Mouse (Mus musculus): Measurements from ENCODE around the gene Lama2. TPM values are rescaled to one million over a fixed set of nuclear protein-coding genes. Genes with fewer than 3 reads are reported as not detected.

Lama2 gene
- polyA plus RNA-seq, 1 experiment from 2014 or later = 9.4 TPM

- Histone ChIP-seq H3K4me1 (ENCODE audit: control insufficient read depth, insufficient read depth, low read length) (no peaks in the 10 kb centered on the region), H3K36me3 (ENCODE audit: control insufficient read depth, insufficient read depth, low read length) (no peaks in the 10 kb centered on the region), H3K27ac (ENCODE audit: low read depth, low read length) (no peak overlapping the region), H3K9ac (ENCODE audit: low read length) (no peak overlapping the region), H3K9me3 (ENCODE audit: control insufficient read depth, low read length) (no peaks in the 10 kb centered on the region), H3K4me2 (ENCODE audit: low read depth) (no peak overlapping the region), H3K27me3 (ENCODE audit: control insufficient read depth, insufficient read depth, low read length) (no peaks in the 10 kb centered on the region), H3K4me3 (ENCODE audit: low read depth, low read length) (no peak overlapping the region)
- WGBS = 74% methylated on average over 8 of the region's 8 CpGs
- peak; percentile 58 for ATAC-seq (ENCODE audit: insufficient read depth, low FRiP score, low TSS enrichment)
- no peak for DNase-seq (ENCODE audit: low spot score)
Observed at GRCm38 (mm10) chr10:27307444-27307843, 312.1 kb downstream of the Lama2 start.

DNA sequence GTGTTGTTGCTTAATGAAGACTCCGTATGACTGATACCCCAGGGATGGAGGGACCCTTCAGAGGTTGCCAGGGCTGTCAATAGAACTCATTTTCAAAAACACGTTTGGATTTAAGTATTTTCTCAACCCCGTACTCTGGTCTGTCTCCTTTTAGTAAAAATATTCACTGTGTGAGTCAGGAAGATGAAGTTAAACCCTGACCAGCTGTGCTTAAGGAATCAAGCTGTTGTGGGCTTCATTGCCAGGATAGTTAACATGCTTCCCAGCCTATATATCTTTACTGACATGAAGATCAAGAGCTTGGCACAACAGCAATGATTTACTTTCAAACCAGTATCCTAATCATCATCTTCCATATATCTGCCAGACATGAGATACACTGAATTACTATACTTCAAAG is 314.3 kb downstream of the Lama2 start:
- Histone ChIP-seq H3K4me2 (ENCODE audit: low read depth) (no peak overlapping the region), H3K9me3 (ENCODE audit: control insufficient read depth, low read length) (no peaks in the 10 kb centered on the region), H3K4me3 (ENCODE audit: low read depth, low read length) (no peak overlapping the region), H3K4me1 (ENCODE audit: control insufficient read depth, insufficient read depth, low read length) (no peaks in the 10 kb centered on the region), H3K36me3 (ENCODE audit: control insufficient read depth, insufficient read depth, low read length) (no peaks in the 10 kb centered on the region), H3K27me3 (ENCODE audit: control insufficient read depth, insufficient read depth, low read length) (no peaks in the 10 kb centered on the region), H3K27ac (ENCODE audit: low read depth, low read length) (no peak overlapping the region), H3K9ac (ENCODE audit: low read length) (no peak overlapping the region)
- DNase-seq (ENCODE audit: low spot score) = no peak
- WGBS = 65% methylated on average over 3 of the region's 3 CpGs
- no peak for ATAC-seq (ENCODE audit: insufficient read depth, low FRiP score, low TSS enrichment)

GRCm38 (mm10) chr10:27285098-27285860 is 334.3 kb downstream of the Lama2 start:
- Histone ChIP-seq H3K9me3 (ENCODE audit: control insufficient read depth, low read length) (no peaks in the 10 kb centered on the region), H3K27ac (ENCODE audit: low read depth, low read length) (no peak overlapping the region), H3K4me2 (ENCODE audit: low read depth) (no peak overlapping the region), H3K4me3 (ENCODE audit: low read depth, low read length) (no peak overlapping the region), H3K27me3 (ENCODE audit: control insufficient read depth, insufficient read depth, low read length) (no peaks in the 10 kb centered on the region), H3K9ac (ENCODE audit: low read length) (no peak overlapping the region), H3K4me1 (ENCODE audit: control insufficient read depth, insufficient read depth, low read length) (peaks cover 7% of the 10 kb centered on the region; the same call in 1 of the 2 replicates), H3K36me3 (ENCODE audit: control insufficient read depth, insufficient read depth, low read length) (no peaks in the 10 kb centered on the region)
- WGBS = 28% methylated on average over 10 of the region's 10 CpGs
- peak; percentile 53 for DNase-seq (ENCODE audit: low spot score)
- ATAC-seq (ENCODE audit: insufficient read depth, low FRiP score, low TSS enrichment) = peak; percentile 35

DNA sequence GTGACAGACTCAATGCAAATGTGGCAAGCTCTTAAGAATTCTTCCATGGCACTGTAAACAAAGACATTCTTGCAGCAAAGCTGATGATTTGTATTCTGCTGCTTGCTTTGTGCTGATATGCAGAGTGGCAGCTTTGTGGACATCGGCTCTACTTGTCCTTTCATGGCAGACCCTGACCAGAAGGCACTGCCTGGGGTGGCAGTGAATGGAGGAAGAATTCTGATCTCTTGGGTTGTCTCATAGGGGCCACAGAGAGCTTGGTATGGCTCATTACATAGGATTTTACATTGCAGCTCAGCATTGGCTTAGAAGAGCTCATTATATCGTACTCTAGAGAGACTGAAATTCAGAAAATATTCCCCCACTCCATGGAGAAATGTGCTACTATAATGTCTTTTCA is 352.1 kb downstream of the Lama2 start:
- H3K27me3 ChIP-seq (ENCODE audit: control insufficient read depth, insufficient read depth, low read length) = no peaks in the 10 kb centered on the region
- H3K9me3 ChIP-seq (ENCODE audit: control insufficient read depth, low read length) = no peaks in the 10 kb centered on the region
- ATAC-seq (ENCODE audit: insufficient read depth, low FRiP score, low TSS enrichment) = no peak
- no peak overlapping the region for H3K4me2 ChIP-seq (ENCODE audit: low read depth)
- H3K9ac ChIP-seq (ENCODE audit: low read length) = no peak overlapping the region
- no peak overlapping the region for H3K4me3 ChIP-seq (ENCODE audit: low read depth, low read length)
- H3K36me3 ChIP-seq (ENCODE audit: control insufficient read depth, insufficient read depth, low read length) = no peaks in the 10 kb centered on the region
- no peak for DNase-seq (ENCODE audit: low spot score)
- WGBS = 77% methylated on average over 2 of the region's 2 CpGs
- H3K27ac ChIP-seq (ENCODE audit: low read depth, low read length) = no peak overlapping the region
- H3K4me1 ChIP-seq (ENCODE audit: control insufficient read depth, insufficient read depth, low read length) = no peaks in the 10 kb centered on the region

DNA sequence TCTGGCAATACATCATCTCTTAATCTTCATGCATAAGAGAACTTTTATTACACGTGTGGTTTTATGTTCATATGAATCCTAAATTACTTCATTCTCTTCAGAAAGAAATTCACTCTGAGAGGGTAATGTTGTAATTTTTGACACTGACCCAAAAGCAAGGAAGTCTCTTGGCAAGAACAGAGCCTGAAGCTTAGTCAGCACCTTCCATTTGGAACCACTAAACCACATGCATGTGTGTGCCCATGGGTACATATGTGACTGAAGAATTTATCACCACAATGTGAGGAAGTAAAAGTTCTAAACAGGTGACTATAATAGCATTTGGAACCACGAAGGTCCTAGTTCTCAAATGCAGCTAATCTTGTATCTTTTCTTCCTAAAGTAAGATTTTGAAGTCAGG is 353.7 kb downstream of the Lama2 start:
- no peaks in the 10 kb centered on the region for H3K4me1 ChIP-seq (ENCODE audit: control insufficient read depth, insufficient read depth, low read length)
- H3K36me3 ChIP-seq (ENCODE audit: control insufficient read depth, insufficient read depth, low read length) = no peaks in the 10 kb centered on the region
- 65% methylated on average over 2 of the region's 2 CpGs for WGBS

GRCm38 (mm10) chr10:27264713-27265112 is 354.8 kb downstream of the Lama2 start:
- Histone ChIP-seq H3K9me3 (ENCODE audit: control insufficient read depth, low read length) (no peaks in the 10 kb centered on the region), H3K4me1 (ENCODE audit: control insufficient read depth, insufficient read depth, low read length) (no peaks in the 10 kb centered on the region), H3K27ac (ENCODE audit: low read depth, low read length) (no peak overlapping the region), H3K4me3 (ENCODE audit: low read depth, low read length) (no peak overlapping the region), H3K36me3 (ENCODE audit: control insufficient read depth, insufficient read depth, low read length) (no peaks in the 10 kb centered on the region), H3K4me2 (ENCODE audit: low read depth) (no peak overlapping the region), H3K9ac (ENCODE audit: low read length) (no peak overlapping the region), H3K27me3 (ENCODE audit: control insufficient read depth, insufficient read depth, low read length) (no peaks in the 10 kb centered on the region)
- 54% methylated on average over 2 of the region's 2 CpGs for WGBS
- DNase-seq (ENCODE audit: low spot score) (no peak), ATAC-seq (ENCODE audit: insufficient read depth, low FRiP score, low TSS enrichment) (no peak)

More for the DNA sequence above, 353.7 kb downstream of the Lama2 start:
- H3K27ac ChIP-seq (ENCODE audit: low read depth, low read length) = no peak overlapping the region
- ATAC-seq (ENCODE audit: insufficient read depth, low FRiP score, low TSS enrichment) = no peak
- no peak for DNase-seq (ENCODE audit: low spot score)
- H3K4me2 ChIP-seq (ENCODE audit: low read depth) = no peak overlapping the region
- no peaks in the 10 kb centered on the region for H3K27me3 ChIP-seq (ENCODE audit: control insufficient read depth, insufficient read depth, low read length)
- H3K9me3 ChIP-seq (ENCODE audit: control insufficient read depth, low read length) = no peaks in the 10 kb centered on the region
- H3K9ac ChIP-seq (ENCODE audit: low read length) = no peak overlapping the region
- no peak overlapping the region for H3K4me3 ChIP-seq (ENCODE audit: low read depth, low read length)

- no peak overlapping the region for H3K4me2 ChIP-seq (ENCODE audit: low read depth)
- DNase-seq (ENCODE audit: low spot score) (no peak), ATAC-seq (ENCODE audit: insufficient read depth, low FRiP score, low TSS enrichment) (no peak)
- H3K27me3 ChIP-seq (ENCODE audit: control insufficient read depth, insufficient read depth, low read length) = no peaks in the 10 kb centered on the region
- H3K4me1 ChIP-seq (ENCODE audit: control insufficient read depth, insufficient read depth, low read length) = no peaks in the 10 kb centered on the region
- H3K9me3 ChIP-seq (ENCODE audit: control insufficient read depth, low read length) = no peaks in the 10 kb centered on the region
- H3K4me3 ChIP-seq (ENCODE audit: low read depth, low read length) = no peak overlapping the region
- 89% methylated on average over 1 of the region's 1 CpGs for WGBS
- H3K36me3 ChIP-seq (ENCODE audit: control insufficient read depth, insufficient read depth, low read length) = no peaks in the 10 kb centered on the region
- no peak overlapping the region for H3K27ac ChIP-seq (ENCODE audit: low read depth, low read length)
- H3K9ac ChIP-seq (ENCODE audit: low read length) = no peak overlapping the region
Observed at GRCm38 (mm10) chr10:27249741-27250140, 369.8 kb downstream of the Lama2 start.

- no peak for DNase-seq (ENCODE audit: low spot score)
- Histone ChIP-seq H3K27ac (ENCODE audit: low read depth, low read length) (no peak overlapping the region), H3K9ac (ENCODE audit: low read length) (no peak overlapping the region), H3K4me1 (ENCODE audit: control insufficient read depth, insufficient read depth, low read length) (no peaks in the 10 kb centered on the region), H3K9me3 (ENCODE audit: control insufficient read depth, low read length) (no peaks in the 10 kb centered on the region), H3K36me3 (ENCODE audit: control insufficient read depth, insufficient read depth, low read length) (no peaks in the 10 kb centered on the region), H3K27me3 (ENCODE audit: control insufficient read depth, insufficient read depth, low read length) (no peaks in the 10 kb centered on the region), H3K4me2 (ENCODE audit: low read depth) (no peak overlapping the region), H3K4me3 (ENCODE audit: low read depth, low read length) (no peak overlapping the region)
- ATAC-seq (ENCODE audit: insufficient read depth, low FRiP score, low TSS enrichment) = no peak
- WGBS = 65% methylated on average over 4 of the region's 4 CpGs
Observed at GRCm38 (mm10) chr10:27234755-27235154, 384.8 kb downstream of the Lama2 start.

DNA sequence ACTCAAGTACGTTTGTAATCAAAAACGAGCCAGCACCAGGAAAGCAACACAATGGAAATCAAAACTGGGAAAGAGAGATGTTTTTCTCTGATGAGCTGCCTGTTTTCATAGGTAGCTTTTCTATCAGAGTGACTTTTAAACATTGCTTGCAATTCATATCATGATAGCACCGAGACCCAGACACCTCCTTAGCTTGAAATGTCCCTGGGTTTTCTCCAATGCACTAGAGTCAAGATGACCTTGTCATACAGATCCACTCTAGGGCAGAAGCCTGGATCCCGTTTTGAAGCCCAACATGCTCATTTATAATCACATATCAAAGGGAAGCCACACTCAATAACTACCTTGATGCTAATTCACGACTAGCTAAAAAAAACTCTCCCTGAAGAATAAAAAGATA is 386.0 kb downstream of the Lama2 start:
- Histone ChIP-seq H3K27ac (ENCODE audit: low read depth, low read length) (no peak overlapping the region), H3K9ac (ENCODE audit: low read length) (no peak overlapping the region), H3K27me3 (ENCODE audit: control insufficient read depth, insufficient read depth, low read length) (no peaks in the 10 kb centered on the region), H3K4me1 (ENCODE audit: control insufficient read depth, insufficient read depth, low read length) (no peaks in the 10 kb centered on the region), H3K4me3 (ENCODE audit: low read depth, low read length) (no peak overlapping the region), H3K36me3 (ENCODE audit: control insufficient read depth, insufficient read depth, low read length) (no peaks in the 10 kb centered on the region), H3K4me2 (ENCODE audit: low read depth) (no peak overlapping the region), H3K9me3 (ENCODE audit: control insufficient read depth, low read length) (no peaks in the 10 kb centered on the region)
- WGBS = 89% methylated on average over 5 of the region's 5 CpGs
- no peak for ATAC-seq (ENCODE audit: insufficient read depth, low FRiP score, low TSS enrichment)
- no peak for DNase-seq (ENCODE audit: low spot score)
